Mouse (Mus musculus): ENCODE measurements around the gene Glb1. TPM values are rescaled to one million over a fixed set of nuclear protein-coding genes. Genes with fewer than 3 reads are reported as not detected.

The Glb1 gene
- total and polyA plus RNA-seq, 3 experiments: 12.2 to 20.8 (median 14.8) TPM

DNA sequence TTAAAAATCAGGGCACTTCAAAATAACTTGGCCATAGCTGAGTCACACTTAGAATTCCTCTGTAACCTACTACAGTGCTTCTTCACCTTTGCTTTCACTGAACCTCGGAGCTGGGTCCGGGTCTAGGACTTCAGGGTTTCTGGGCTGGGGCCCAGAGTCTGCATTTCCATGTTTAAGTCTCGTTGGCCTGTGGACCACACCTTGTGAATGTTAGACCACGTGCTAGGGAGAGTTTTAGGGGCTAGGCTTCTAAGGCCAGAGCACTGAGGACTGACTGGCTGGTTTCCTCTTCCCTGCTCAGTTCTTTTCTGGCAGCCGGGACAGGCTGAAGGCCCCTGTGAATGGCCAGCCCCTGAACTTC, 308 bp upstream of the Glb1 start:
- Histone ChIP-seq H3K9ac (ENCODE audit: low read depth, low read length) (peak overlapping the region; percentile 1; the same call in 1 of the 2 replicates), H3K79me2 (replicated peaks; ENCODE audit: control insufficient read depth, insufficient read depth, low read length) (peaks cover 4% of the 10 kb centered on the region), H3K4me3 (peak overlapping the region; percentile 95), H3K27ac (peak overlapping the region; percentile 99), H3K27me3 (ENCODE audit: control insufficient read depth, insufficient read depth, low read length) (no peaks in the 10 kb centered on the region), H3K4me1 (ENCODE audit: control insufficient read depth, insufficient read depth, low read length) (no peaks in the 10 kb centered on the region; the same call in 1 of the 2 replicates), H3K36me3 (ENCODE audit: control insufficient read depth, insufficient read depth, low read length) (no peaks in the 10 kb centered on the region)
- intact Hi-C loops (cut with DNase I): loop anchor here (5.0 kb wide), 1 partner anchor 468 kb away; the partner anchor contains the start of gene Ubp1
- 17% methylated on average over 5 of the region's 5 CpGs for WGBS
- DNase-seq: no peak
- TF ChIP-seq EP300 (IDR thresholded peaks at IDR 0.05; ENCODE audit: insufficient read depth, low read depth, low read length) (no peak), CTCF (IDR thresholded peaks at IDR 0.05) (no peak), POLR2A (IDR thresholded peaks at IDR 0.05; ENCODE audit: insufficient read depth, low read depth, low read length) (no peak)

DNA sequence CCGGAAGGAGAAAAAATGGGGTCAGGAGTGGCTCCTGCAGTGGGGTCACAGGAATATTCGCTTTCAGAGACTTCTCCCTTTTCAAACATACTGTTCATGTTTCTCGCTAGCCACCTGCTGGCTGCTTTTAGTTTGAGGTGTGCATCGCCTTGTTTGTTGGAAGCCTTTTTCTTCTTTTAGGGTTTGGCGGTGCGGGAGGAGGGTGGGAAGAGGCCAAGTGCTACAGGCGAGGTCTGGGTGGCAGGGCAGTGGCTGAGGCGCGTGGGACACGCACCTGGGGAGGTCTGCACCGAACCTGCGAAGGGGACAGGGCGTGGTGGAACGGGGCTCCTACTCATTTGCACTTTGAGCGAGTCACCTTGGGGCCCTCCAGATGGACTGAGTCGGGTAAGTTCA, 807 bp downstream of the Glb1 start:
- peak; percentile 40; the same call in 1 of the 2 replicates for TF ChIP-seq CTCF (IDR thresholded peaks at IDR 0.05)
- no peak for TF ChIP-seq POLR2A (IDR thresholded peaks at IDR 0.05; ENCODE audit: insufficient read depth, low read depth, low read length)
- TF ChIP-seq EP300 (IDR thresholded peaks at IDR 0.05; ENCODE audit: insufficient read depth, low read depth, low read length): no peak
- 4% methylated on average over 16 of the region's 16 CpGs for WGBS
- DNase-seq: no peak

DNA sequence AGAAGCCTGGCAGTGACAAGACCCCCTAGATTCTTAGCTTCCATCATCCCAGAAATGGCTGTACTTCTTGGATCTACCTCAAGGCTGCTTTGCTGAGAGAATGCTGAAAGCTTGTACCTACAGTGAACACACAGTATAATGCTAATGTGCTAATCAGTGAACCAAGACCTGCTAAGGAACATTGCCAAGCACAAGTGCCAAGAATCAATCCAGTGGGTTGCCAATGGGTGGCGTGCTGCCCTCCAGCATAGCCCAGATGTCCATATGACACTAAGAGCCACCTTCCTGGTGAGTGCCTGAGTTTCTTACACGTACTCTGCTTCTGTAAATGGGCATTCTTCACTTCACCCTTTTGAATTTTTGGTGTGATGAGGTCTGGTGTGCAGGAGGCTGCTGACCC, 6.8 kb downstream of the Glb1 start:
- H3K79me2 ChIP-seq (replicated peaks; ENCODE audit: control insufficient read depth, insufficient read depth, low read length): peaks cover 6% of the 10 kb centered on the region; the same call in 1 of the 2 replicates
- H3K4me1 ChIP-seq (ENCODE audit: control insufficient read depth, insufficient read depth, low read length): no peaks in the 10 kb centered on the region
- 78% methylated on average over 2 of the region's 2 CpGs for WGBS
- no peak overlapping the region for H3K27ac ChIP-seq
- H3K36me3 ChIP-seq (ENCODE audit: control insufficient read depth, insufficient read depth, low read length): no peaks in the 10 kb centered on the region
- DNase-seq: no peak
- intact Hi-C loops (cut with DNase I): no loop called here
- H3K9ac ChIP-seq (ENCODE audit: low read depth, low read length): no peak overlapping the region
- no peaks in the 10 kb centered on the region for H3K27me3 ChIP-seq (ENCODE audit: control insufficient read depth, insufficient read depth, low read length)
- H3K4me3 ChIP-seq: no peak overlapping the region
- TF ChIP-seq CTCF (IDR thresholded peaks at IDR 0.05) (no peak), EP300 (IDR thresholded peaks at IDR 0.05; ENCODE audit: insufficient read depth, low read depth, low read length) (no peak), POLR2A (IDR thresholded peaks at IDR 0.05; ENCODE audit: insufficient read depth, low read depth, low read length) (no peak)

More for the DNA sequence above, 807 bp downstream of the Glb1 start:
- Histone ChIP-seq H3K27me3 (ENCODE audit: control insufficient read depth, insufficient read depth, low read length) (no peaks in the 10 kb centered on the region), H3K79me2 (replicated peaks; ENCODE audit: control insufficient read depth, insufficient read depth, low read length) (peaks cover 7% of the 10 kb centered on the region), H3K4me3 (peak overlapping the region; percentile 95), H3K36me3 (ENCODE audit: control insufficient read depth, insufficient read depth, low read length) (no peaks in the 10 kb centered on the region), H3K4me1 (ENCODE audit: control insufficient read depth, insufficient read depth, low read length) (no peaks in the 10 kb centered on the region; the same call in 1 of the 2 replicates), H3K27ac (peak overlapping the region; percentile 99), H3K9ac (ENCODE audit: low read depth, low read length) (peak overlapping the region; percentile 85)
- intact Hi-C loops (cut with DNase I): loop anchor here (5.0 kb wide), 1 partner anchor 469 kb away; the partner anchor contains the start of gene Ubp1

DNA sequence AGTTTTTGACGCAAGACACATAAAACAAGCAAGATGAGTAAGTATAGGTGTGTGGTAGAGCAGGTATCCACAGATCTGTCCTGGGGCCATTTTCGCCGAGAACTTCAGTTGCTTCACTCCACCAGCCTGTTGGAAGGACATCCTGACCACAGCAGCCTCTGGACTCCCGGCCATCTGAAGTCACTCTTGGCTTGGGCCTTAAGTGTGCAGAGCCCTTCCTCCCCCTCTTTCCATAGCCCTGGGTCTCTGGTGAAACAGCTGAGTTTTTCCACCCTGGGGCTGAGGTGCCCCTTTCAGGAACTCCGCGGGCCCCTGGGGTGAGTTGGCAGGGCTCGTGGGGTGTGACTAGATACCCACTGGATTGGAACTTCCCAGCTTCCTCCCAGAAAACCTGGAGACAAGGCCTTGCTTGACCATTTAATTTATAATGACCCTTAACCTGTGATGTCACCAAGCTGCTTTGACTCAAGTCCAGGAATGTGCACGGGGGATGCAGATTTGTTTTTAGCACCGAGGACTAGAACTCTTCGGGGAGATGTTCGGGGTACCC, 9.5 kb downstream of the Glb1 start:
- 89% methylated on average over 11 of the region's 11 CpGs for WGBS
- Histone ChIP-seq H3K27me3 (ENCODE audit: control insufficient read depth, insufficient read depth, low read length) (no peaks in the 10 kb centered on the region), H3K4me3 (no peak overlapping the region), H3K79me2 (replicated peaks; ENCODE audit: control insufficient read depth, insufficient read depth, low read length) (0 out of 2 replicates have a peak, but pooled peaks cover 3% of the 10 kb centered on the region), H3K27ac (no peak overlapping the region), H3K4me1 (ENCODE audit: control insufficient read depth, insufficient read depth, low read length) (no peaks in the 10 kb centered on the region), H3K36me3 (ENCODE audit: control insufficient read depth, insufficient read depth, low read length) (no peaks in the 10 kb centered on the region), H3K9ac (ENCODE audit: low read depth, low read length) (no peak overlapping the region)
- intact Hi-C loops (cut with DNase I): loop anchor here (10.0 kb wide), 1 partner anchor 174 kb away; no protein-coding TSS in a partner anchor
- no peak for DNase-seq
- TF ChIP-seq EP300 (IDR thresholded peaks at IDR 0.05; ENCODE audit: insufficient read depth, low read depth, low read length): no peak

DNA sequence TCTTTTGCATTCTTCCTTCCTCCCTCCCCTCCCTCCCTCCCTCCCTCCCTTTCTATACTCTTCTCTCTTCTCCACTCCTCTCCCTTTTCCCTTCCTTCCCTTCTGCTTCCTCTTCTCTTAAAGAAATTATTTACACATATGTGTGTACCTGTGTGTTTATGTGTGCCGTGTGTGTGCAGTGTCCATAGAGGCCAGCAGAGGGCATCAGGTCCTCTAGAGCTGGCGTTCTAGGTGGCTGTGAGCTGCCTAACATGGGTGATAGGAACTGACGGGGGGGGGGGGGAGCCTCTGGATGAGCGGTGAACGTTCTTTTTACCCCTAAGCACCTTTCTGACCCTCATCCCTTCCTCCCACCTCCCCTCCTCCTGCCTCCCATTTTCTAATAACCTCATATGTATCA, 10.4 kb downstream of the Glb1 start:
- Histone ChIP-seq H3K27ac (no peak overlapping the region), H3K9ac (ENCODE audit: low read depth, low read length) (no peak overlapping the region), H3K36me3 (ENCODE audit: control insufficient read depth, insufficient read depth, low read length) (no peaks in the 10 kb centered on the region), H3K4me3 (no peak overlapping the region), H3K27me3 (ENCODE audit: control insufficient read depth, insufficient read depth, low read length) (no peaks in the 10 kb centered on the region), H3K4me1 (ENCODE audit: control insufficient read depth, insufficient read depth, low read length) (no peaks in the 10 kb centered on the region), H3K79me2 (replicated peaks; ENCODE audit: control insufficient read depth, insufficient read depth, low read length) (no peaks in the 10 kb centered on the region)
- intact Hi-C loops (cut with DNase I): loop anchor here (10.0 kb wide), 1 partner anchor 174 kb away; no protein-coding TSS in a partner anchor
- 87% methylated on average over 5 of the region's 5 CpGs for WGBS
- no peak for DNase-seq
- TF ChIP-seq CTCF (IDR thresholded peaks at IDR 0.05) (no peak), EP300 (IDR thresholded peaks at IDR 0.05; ENCODE audit: insufficient read depth, low read depth, low read length) (no peak), POLR2A (IDR thresholded peaks at IDR 0.05; ENCODE audit: insufficient read depth, low read depth, low read length) (no peak)

DNA sequence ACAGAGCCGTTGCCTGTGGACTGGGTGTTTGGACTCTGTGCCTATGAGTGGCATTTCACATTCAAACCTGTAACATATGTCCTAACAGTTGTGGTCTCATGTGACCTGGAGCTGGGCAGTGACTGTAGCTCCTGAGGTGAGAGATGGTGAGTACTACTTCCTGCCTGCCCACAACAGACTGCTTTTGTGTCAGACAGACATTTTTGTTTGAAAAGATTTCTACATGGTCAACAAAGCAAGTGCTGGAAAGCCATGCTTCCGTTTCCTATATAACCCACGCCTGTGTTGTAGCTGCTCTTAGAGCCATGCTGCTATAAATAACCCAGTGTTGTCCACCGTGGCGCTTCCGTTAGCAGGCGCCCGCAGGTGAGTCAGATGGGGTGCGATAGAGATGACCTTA, 11.5 kb downstream of the Glb1 start:
- no peak overlapping the region for H3K27ac ChIP-seq
- H3K27me3 ChIP-seq (ENCODE audit: control insufficient read depth, insufficient read depth, low read length): no peaks in the 10 kb centered on the region
- H3K4me3 ChIP-seq: no peak overlapping the region
- H3K36me3 ChIP-seq (ENCODE audit: control insufficient read depth, insufficient read depth, low read length): no peaks in the 10 kb centered on the region
- no peak overlapping the region for H3K9ac ChIP-seq (ENCODE audit: low read depth, low read length)
- WGBS: 49% methylated on average over 9 of the region's 9 CpGs
- no peaks in the 10 kb centered on the region for H3K4me1 ChIP-seq (ENCODE audit: control insufficient read depth, insufficient read depth, low read length)
- no peak for TF ChIP-seq CTCF (IDR thresholded peaks at IDR 0.05)
- TF ChIP-seq EP300 (IDR thresholded peaks at IDR 0.05; ENCODE audit: insufficient read depth, low read depth, low read length): no peak
- TF ChIP-seq POLR2A (IDR thresholded peaks at IDR 0.05; ENCODE audit: insufficient read depth, low read depth, low read length): no peak
- no peak for DNase-seq
- H3K79me2 ChIP-seq (replicated peaks; ENCODE audit: control insufficient read depth, insufficient read depth, low read length): no peaks in the 10 kb centered on the region
- intact Hi-C loops (cut with DNase I): loop anchor here (10.0 kb wide), 1 partner anchor 172 kb away; no protein-coding TSS in a partner anchor

Data from heart, adult 2 months (tissue).